Mouse (Mus musculus): ENCODE results near the gene Cebpb. TPM values are rescaled to one million over a fixed set of nuclear protein-coding genes. Genes with fewer than 3 reads are reported as not detected.

The Cebpb gene
- polyA plus RNA-seq, 1 experiment from 2014 or later, result 108 TPM

GRCm38 (mm10) chr2:167694244-167694643, 5.5 kb downstream of the Cebpb start:
- Histone ChIP-seq H3K4me2 (replicated peaks; ENCODE audit: low read depth, low read length) (no peak overlapping the region), H3K9ac (replicated peaks; ENCODE audit: low read depth) (no peak overlapping the region), H3K4me3 (ENCODE audit: low read depth, low read length) (no peak overlapping the region), H3K36me3 (ENCODE audit: insufficient read depth, low read length) (peaks cover 16% of the 10 kb centered on the region), H3K9me3 (ENCODE audit: low read length) (no peaks in the 10 kb centered on the region), H3K27ac (ENCODE audit: low read length) (no peak overlapping the region), H3K27me3 (replicated peaks; ENCODE audit: insufficient read depth, low read length) (no peaks in the 10 kb centered on the region), H3K4me1 (ENCODE audit: insufficient read depth, low read depth, low read length) (no peaks in the 10 kb centered on the region; the same call in 1 of the 2 replicates)
- whole genome bisulfite sequencing, result 7% methylated on average over 1 of the region's 1 CpGs
- DNase-seq (ENCODE audit: low spot score) (no peak), ATAC-seq (no peak)
- no peak for TF ChIP-seq CTCF (IDR thresholded peaks at IDR 0.05)
- no peak for TF ChIP-seq EP300 (IDR thresholded peaks at IDR 0.05)

GRCm38 (mm10) chr2:167694963-167695362, 6.2 kb downstream of the Cebpb start:
- Histone ChIP-seq H3K36me3 (ENCODE audit: insufficient read depth, low read length) (peaks cover 16% of the 10 kb centered on the region), H3K27ac (ENCODE audit: low read length) (no peak overlapping the region), H3K9ac (replicated peaks; ENCODE audit: low read depth) (no peak overlapping the region), H3K27me3 (replicated peaks; ENCODE audit: insufficient read depth, low read length) (no peaks in the 10 kb centered on the region), H3K9me3 (ENCODE audit: low read length) (no peaks in the 10 kb centered on the region), H3K4me2 (replicated peaks; ENCODE audit: low read depth, low read length) (no peak overlapping the region), H3K4me1 (ENCODE audit: insufficient read depth, low read depth, low read length) (no peaks in the 10 kb centered on the region; the same call in 1 of the 2 replicates), H3K4me3 (ENCODE audit: low read depth, low read length) (no peak overlapping the region)
- DNase-seq (ENCODE audit: low spot score) (no peak), ATAC-seq (no peak)
- 88% methylated on average over 7 of the region's 7 CpGs for WGBS
- no peak for TF ChIP-seq EP300 (IDR thresholded peaks at IDR 0.05)
- no peak for TF ChIP-seq CTCF (IDR thresholded peaks at IDR 0.05)

GRCm38 (mm10) chr2:167695491-167695890, 6.8 kb downstream of the Cebpb start:
- no peaks in the 10 kb centered on the region; the same call in 1 of the 2 replicates for H3K4me1 ChIP-seq (ENCODE audit: insufficient read depth, low read depth, low read length)
- H3K36me3 ChIP-seq (ENCODE audit: insufficient read depth, low read length), result peaks cover 16% of the 10 kb centered on the region
- no peaks in the 10 kb centered on the region for H3K9me3 ChIP-seq (ENCODE audit: low read length)
- peak; percentile 26 for DNase-seq (ENCODE audit: low spot score)
- H3K27ac ChIP-seq (ENCODE audit: low read length), result no peak overlapping the region
- ATAC-seq, result no peak
- no peaks in the 10 kb centered on the region for H3K27me3 ChIP-seq (replicated peaks; ENCODE audit: insufficient read depth, low read length)
- H3K9ac ChIP-seq (replicated peaks; ENCODE audit: low read depth), result no peak overlapping the region
- WGBS, result 75% methylated on average over 14 of the region's 14 CpGs
- no peak overlapping the region for H3K4me3 ChIP-seq (ENCODE audit: low read depth, low read length)
- H3K4me2 ChIP-seq (replicated peaks; ENCODE audit: low read depth, low read length), result no peak overlapping the region
- TF ChIP-seq CTCF (IDR thresholded peaks at IDR 0.05), result no peak
- no peak for TF ChIP-seq EP300 (IDR thresholded peaks at IDR 0.05)

- TF ChIP-seq CTCF (IDR thresholded peaks at IDR 0.05) (no peak), EP300 (IDR thresholded peaks at IDR 0.05) (no peak)
- H3K4me1 ChIP-seq (ENCODE audit: insufficient read depth, low read depth, low read length), result no peaks in the 10 kb centered on the region; the same call in 1 of the 2 replicates
- H3K36me3 ChIP-seq (ENCODE audit: insufficient read depth, low read length), result peaks cover 16% of the 10 kb centered on the region
- no peak overlapping the region for H3K4me2 ChIP-seq (replicated peaks; ENCODE audit: low read depth, low read length)
- DNase-seq (ENCODE audit: low spot score) (no peak), ATAC-seq (no peak)
- 80% methylated on average over 7 of the region's 7 CpGs for WGBS
- H3K27me3 ChIP-seq (replicated peaks; ENCODE audit: insufficient read depth, low read length), result no peaks in the 10 kb centered on the region
- H3K4me3 ChIP-seq (ENCODE audit: low read depth, low read length), result no peak overlapping the region
- H3K9me3 ChIP-seq (ENCODE audit: low read length), result no peaks in the 10 kb centered on the region
- H3K9ac ChIP-seq (replicated peaks; ENCODE audit: low read depth), result no peak overlapping the region
- H3K27ac ChIP-seq (ENCODE audit: low read length), result no peak overlapping the region
Measured at GRCm38 (mm10) chr2:167696143-167696542, 7.4 kb downstream of the Cebpb start.

GRCm38 (mm10) chr2:167697902-167698301, 9.2 kb downstream of the Cebpb start:
- ATAC-seq, result peak; percentile 84
- WGBS, result 12% methylated on average over 5 of the region's 5 CpGs
- H3K9ac ChIP-seq (replicated peaks; ENCODE audit: low read depth), result 0 out of 2 replicates have a peak overlapping the region, but pooled peaks have one; percentile 19

GRCm38 (mm10) chr2:167700018-167700417, 11.3 kb downstream of the Cebpb start:
- ATAC-seq (no peak), DNase-seq (ENCODE audit: low spot score) (no peak)
- H3K9ac ChIP-seq (replicated peaks; ENCODE audit: low read depth), result no peak overlapping the region
- no peaks in the 10 kb centered on the region for H3K9me3 ChIP-seq (ENCODE audit: low read length)
- 61% methylated on average over 5 of the region's 5 CpGs for WGBS
- no peaks in the 10 kb centered on the region for H3K36me3 ChIP-seq (ENCODE audit: insufficient read depth, low read length)
- no peak overlapping the region for H3K27ac ChIP-seq (ENCODE audit: low read length)
- H3K27me3 ChIP-seq (replicated peaks; ENCODE audit: insufficient read depth, low read length), result no peaks in the 10 kb centered on the region
- no peak overlapping the region for H3K4me2 ChIP-seq (replicated peaks; ENCODE audit: low read depth, low read length)
- no peaks in the 10 kb centered on the region for H3K4me1 ChIP-seq (ENCODE audit: insufficient read depth, low read depth, low read length)
- no peak overlapping the region for H3K4me3 ChIP-seq (ENCODE audit: low read depth, low read length)
- TF ChIP-seq EP300 (IDR thresholded peaks at IDR 0.05) (no peak), CTCF (IDR thresholded peaks at IDR 0.05) (no peak)

More at GRCm38 (mm10) chr2:167697902-167698301, 9.2 kb downstream of the Cebpb start:
- H3K4me2 ChIP-seq (replicated peaks; ENCODE audit: low read depth, low read length), result 0 out of 2 replicates have a peak overlapping the region, but pooled peaks have one; percentile 27
- no peak overlapping the region for H3K4me3 ChIP-seq (ENCODE audit: low read depth, low read length)
- H3K36me3 ChIP-seq (ENCODE audit: insufficient read depth, low read length), result peaks cover 8% of the 10 kb centered on the region
- H3K27ac ChIP-seq (ENCODE audit: low read length), result peak overlapping the region; percentile 73
- H3K9me3 ChIP-seq (ENCODE audit: low read length), result no peaks in the 10 kb centered on the region
- DNase-seq (ENCODE audit: low spot score), result peak; percentile 92
- peak; percentile 21 for TF ChIP-seq CTCF (IDR thresholded peaks at IDR 0.05)
- no peak for TF ChIP-seq EP300 (IDR thresholded peaks at IDR 0.05)
- H3K27me3 ChIP-seq (replicated peaks; ENCODE audit: insufficient read depth, low read length), result no peaks in the 10 kb centered on the region
- no peaks in the 10 kb centered on the region for H3K4me1 ChIP-seq (ENCODE audit: insufficient read depth, low read depth, low read length)

- Histone ChIP-seq H3K4me1 (ENCODE audit: insufficient read depth, low read depth, low read length) (no peaks in the 10 kb centered on the region), H3K4me2 (replicated peaks; ENCODE audit: low read depth, low read length) (no peak overlapping the region), H3K27ac (ENCODE audit: low read length) (no peak overlapping the region), H3K4me3 (ENCODE audit: low read depth, low read length) (no peak overlapping the region), H3K27me3 (replicated peaks; ENCODE audit: insufficient read depth, low read length) (no peaks in the 10 kb centered on the region), H3K9ac (replicated peaks; ENCODE audit: low read depth) (no peak overlapping the region), H3K36me3 (ENCODE audit: insufficient read depth, low read length) (no peaks in the 10 kb centered on the region), H3K9me3 (ENCODE audit: low read length) (no peaks in the 10 kb centered on the region)
- peak; percentile 17 for DNase-seq (ENCODE audit: low spot score)
- no peak for ATAC-seq
- 67% methylated on average over 5 of the region's 5 CpGs for WGBS
- TF ChIP-seq EP300 (IDR thresholded peaks at IDR 0.05) (no peak), CTCF (IDR thresholded peaks at IDR 0.05) (no peak)
Measured at GRCm38 (mm10) chr2:167701472-167701871, 12.8 kb downstream of the Cebpb start.

All from lung, postnatal 0 days (tissue).